Mouse (Mus musculus) CH12.LX (cell line): Measurements from ENCODE around the gene Ercc6. TPM values are rescaled to one million over a fixed set of nuclear protein-coding genes. Genes with fewer than 3 reads are reported as not detected.

ENCODE experiments used
- DNase-seq: peaks from one replicate; pipeline ENCODE4 v3.0.0-alpha.2; 2013; ENCODE audit errors: extremely low read depth
- H3K27ac ChIP-seq: 2 replicates; pipeline ENCODE4 v1.5.1; 2012; ENCODE audit warnings: low read depth, mild to moderate bottlenecking, control low read depth, moderate library complexity; ENCODE audit not compliant: insufficient read depth
- H3K27me3 ChIP-seq: replicated peaks from 2 replicates; pipeline ENCODE3; 2012; ENCODE audit warnings: inconsistent platforms
- H3K36me3 ChIP-seq, 2 experiments: replicated peaks in 1 of 2; 2 replicates each; pipeline versions ENCODE3 to v1.6.1; 2012; ENCODE audit warnings: inconsistent platforms in 1 of 2, low read length in 1 of 2, mild to moderate bottlenecking in 1 of 2, mixed read lengths in 1 of 2, moderate library complexity in 1 of 2; ENCODE audit not compliant: control insufficient read depth in 1 of 2, insufficient read depth in 1 of 2
- H3K4me1 ChIP-seq, 2 experiments: 2 replicates each; pipeline ENCODE4 v1.6.1; 2012; ENCODE audit warnings: inconsistent platforms in 1 of 2, moderate library complexity in 1 of 2; ENCODE audit not compliant: insufficient read depth in 2 of 2, control insufficient read depth in 1 of 2
- H3K4me2 ChIP-seq: 2 replicates; pipeline ENCODE4 v1.6.1; 2012; ENCODE audit warnings: low read depth, mild to moderate bottlenecking, control low read depth; ENCODE audit not compliant: poor library complexity, insufficient read depth, severe bottlenecking
- H3K4me3 ChIP-seq, 3 experiments: fragments of 150-350 bp in 1 of 3; sonication (generic) in 1 of 3; replicated peaks in 1 of 3; 2 replicates each; pipeline versions ENCODE3 to v1.5.1; 2011 to 2012; ENCODE audit warnings: low read depth in 2 of 3, low read length in 2 of 3, mild to moderate bottlenecking in 2 of 3, moderate library complexity in 2 of 3, control low read depth in 1 of 3, improper control_type of control experiment in 1 of 3, inconsistent platforms in 1 of 3, mixed read lengths in 1 of 3; ENCODE audit not compliant: poor library complexity in 1 of 3
- H3K79me2 ChIP-seq: replicated peaks from 2 replicates; pipeline ENCODE4 v1.6.1; 2012; ENCODE audit warnings: mild to moderate bottlenecking, moderate library complexity; ENCODE audit not compliant: control insufficient read depth, poor library complexity, insufficient read depth, severe bottlenecking; ENCODE audit errors: extremely low read depth
- H3K9ac ChIP-seq: 2 replicates; pipeline ENCODE4 v1.6.1; 2012; ENCODE audit warnings: low read depth, mild to moderate bottlenecking, control low read depth, moderate library complexity; ENCODE audit not compliant: insufficient read depth
- H3K9me3 ChIP-seq: replicated peaks from 2 replicates; pipeline ENCODE3; 2012; ENCODE audit warnings: low read length, inconsistent platforms, mixed read lengths
- BHLHE40 ChIP-seq: IDR thresholded peaks from 2 replicates; pipeline ENCODE4 v1.6.1; 2011; ENCODE audit warnings: mild to moderate bottlenecking, low read depth, low read length, improper control_type of control experiment
- CHD1 ChIP-seq: IDR thresholded peaks from 2 replicates; pipeline ENCODE4 v1.6.1; 2012; ENCODE audit warnings: low read depth, low read length, improper control_type of control experiment, inconsistent platforms
- E2F4 ChIP-seq: IDR thresholded peaks from 2 replicates; pipeline ENCODE4 v1.6.1; 2011; ENCODE audit warnings: low read depth, low read length, improper control_type of control experiment; ENCODE audit not compliant: insufficient replicate concordance
- EP300 ChIP-seq: IDR thresholded peaks from 2 replicates; pipeline ENCODE4 v1.6.1; 2011; ENCODE audit warnings: low read length, improper control_type of control experiment
- IRF4 ChIP-seq: IDR thresholded peaks from 2 replicates; pipeline ENCODE4 v1.6.1; 2014; ENCODE audit warnings: low read depth, mild to moderate bottlenecking, inconsistent platforms, low read length, improper control_type of control experiment
- JUN ChIP-seq: IDR thresholded peaks from 2 replicates; pipeline ENCODE4 v1.6.1; 2011; ENCODE audit warnings: low read depth, mild to moderate bottlenecking, low read length, improper control_type of control experiment, moderate library complexity; ENCODE audit not compliant: insufficient read depth
- MAFK ChIP-seq: IDR thresholded peaks from 2 replicates; pipeline ENCODE4 v1.6.1; 2011; ENCODE audit warnings: low read length, improper control_type of control experiment; ENCODE audit not compliant: insufficient replicate concordance
- MAX ChIP-seq: IDR thresholded peaks from 2 replicates; pipeline ENCODE4 v1.6.1; 2011; ENCODE audit warnings: low read length, improper control_type of control experiment
- MXI1 ChIP-seq: IDR thresholded peaks from 2 replicates; pipeline ENCODE4 v1.6.1; 2011; ENCODE audit warnings: mild to moderate bottlenecking, low read depth, low read length, improper control_type of control experiment
- MYC ChIP-seq: IDR thresholded peaks from 2 replicates; pipeline ENCODE4 v1.6.1; 2011; ENCODE audit warnings: low read depth, mild to moderate bottlenecking, improper control_type of control experiment, low read length
- NELFE ChIP-seq: IDR thresholded peaks from 2 replicates; pipeline ENCODE4 v1.6.1; 2011; ENCODE audit warnings: low read depth, low read length, improper control_type of control experiment
- PAX5 ChIP-seq: IDR thresholded peaks from 2 replicates; pipeline ENCODE4 v1.6.1; 2012; ENCODE audit warnings: low read length, inconsistent platforms, mixed read lengths
- RAD21 ChIP-seq: IDR thresholded peaks from 2 replicates; pipeline ENCODE4 v1.6.1; 2011; ENCODE audit warnings: low read depth, mild to moderate bottlenecking, low read length, improper control_type of control experiment, moderate library complexity
- RCOR1 ChIP-seq: conservative IDR thresholded peaks from 2 replicates; pipeline ENCODE4 v1.6.1; 2012; ENCODE audit warnings: low read depth, mild to moderate bottlenecking, inconsistent platforms, low read length, improper control_type of control experiment
- SIN3A ChIP-seq: IDR thresholded peaks from 2 replicates; pipeline ENCODE4 v1.6.1; 2012; ENCODE audit warnings: low read length, improper control_type of control experiment, inconsistent platforms
- SMC3 ChIP-seq: IDR thresholded peaks from 2 replicates; pipeline ENCODE4 v1.6.1; 2011; ENCODE audit warnings: low read depth, low read length, improper control_type of control experiment
- TBP ChIP-seq: conservative IDR thresholded peaks from 2 replicates; pipeline ENCODE4 v1.6.1; 2011; ENCODE audit warnings: low read depth, low read length, improper control_type of control experiment
- TCF12 ChIP-seq: IDR thresholded peaks from 2 replicates; pipeline ENCODE4 v1.6.1; 2014; ENCODE audit warnings: low read depth, mild to moderate bottlenecking, inconsistent platforms, low read length, improper control_type of control experiment
- UBTF ChIP-seq: IDR thresholded peaks from 2 replicates; pipeline ENCODE4 v1.6.1; 2012; ENCODE audit warnings: low read depth, mild to moderate bottlenecking, inconsistent platforms, low read length, improper control_type of control experiment, moderate library complexity
- USF1 ChIP-seq: IDR thresholded peaks from 2 replicates; pipeline ENCODE4 v1.6.1; 2014; ENCODE audit warnings: low read depth, mild to moderate bottlenecking, inconsistent platforms, low read length, improper control_type of control experiment
- ZC3H11A ChIP-seq: IDR thresholded peaks from 2 replicates; pipeline ENCODE4 v1.6.1; 2012; ENCODE audit warnings: low read depth, mild to moderate bottlenecking, inconsistent platforms, low read length, improper control_type of control experiment
- dilution Hi-C: fragments of 300-500 bp; cut with MboI; formaldehyde crosslinking; loops from 2 replicates; pipeline ENCODE4 v1.14.3; 2020; ENCODE audit warnings: low sequenced_read_pairs; ENCODE audit not compliant: extremely low pct_unique_long_range_greater_than_20kb, extremely low pct_ligation_motif_present
- in situ Hi-C: fragments of 300-500 bp; cut with MboI; formaldehyde crosslinking; loops from 3 replicates; pipeline ENCODE4 v1.14.3; 2019; ENCODE audit warnings: low sequenced_read_pairs, low pct_ligation_motif_present, low pct_unique_long_range_greater_than_20kb, mixed read lengths
- polyA plus RNA-seq: library from polyadenylated mRNA; unstranded; fragments of >175 nt; gene quantifications from 2 replicates; pipeline ENCODE4 v1.2.1, GENCODE M21; 2012; ENCODE audit warnings: low read depth; ENCODE audit not compliant: insufficient read length
- total RNA-seq, 2 experiments: library from RNA; depleted of rRNA; stranded (reverse); fragments of 300-350 nt in 1 of 2; fragments of >200 nt in 1 of 2; gene quantifications; 2 replicates each; pipeline ENCODE4 v1.2.3; 2012 to 2014

Ercc6 gene
- total and polyA plus RNA-seq, 3 experiments = 10.7 to 16.7 (median 15.3) TPM

DNA sequence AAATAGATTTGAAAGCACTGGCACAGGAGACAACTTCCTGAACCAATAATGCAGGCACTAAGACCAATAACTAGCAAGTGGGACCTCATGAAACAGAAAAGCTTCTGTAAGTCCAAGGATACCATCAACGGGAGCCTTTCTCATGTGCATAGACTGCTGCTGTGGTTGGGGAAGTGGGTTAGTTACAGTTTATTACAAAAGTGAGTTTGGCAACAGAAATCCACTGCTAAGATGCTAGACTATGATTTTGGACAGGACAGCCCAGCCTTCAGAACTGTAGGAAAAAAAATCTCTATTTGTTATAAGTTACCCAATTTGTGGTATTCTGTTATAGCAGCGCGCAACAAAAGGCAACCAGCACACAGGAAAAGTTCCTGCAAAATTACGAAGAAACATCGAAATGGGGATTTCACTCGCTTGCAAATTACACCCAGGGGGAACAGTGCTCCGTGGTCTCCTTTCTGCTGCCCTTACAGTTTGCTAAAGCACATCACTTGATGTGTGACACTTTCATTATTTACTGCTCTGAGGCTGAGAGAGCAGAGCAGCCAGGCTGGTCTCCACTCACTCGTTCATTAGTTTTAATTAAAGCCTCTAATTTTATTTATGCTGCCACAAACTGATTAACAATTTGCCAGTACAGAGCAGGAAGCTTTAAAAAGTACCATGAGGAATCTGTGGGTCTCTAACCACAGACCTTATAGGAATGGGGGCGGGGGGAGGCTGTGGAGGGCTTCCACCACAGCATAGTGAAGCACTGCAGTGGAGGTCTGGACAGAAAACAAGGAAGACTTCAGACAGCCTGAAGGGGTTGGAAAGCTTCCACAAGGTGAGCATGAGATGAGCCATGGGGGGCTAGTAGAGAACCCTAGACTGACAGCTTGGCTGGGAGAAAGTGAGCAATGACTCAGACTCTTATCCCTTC, 10.3 kb upstream of the Ercc6 start:
- peak overlapping the region; percentile 41 for H3K4me2 ChIP-seq
- no peak overlapping the region; the same call in 1 of the 2 replicates for H3K27ac ChIP-seq
- in situ Hi-C loops = no loop called here
- no peaks in the 10 kb centered on the region for H3K36me3 ChIP-seq
- no peaks in the 10 kb centered on the region for H3K79me2 ChIP-seq
- TF ChIP-seq JUN (no peak), RCOR1 (no peak), USF1 (no peak), SIN3A (no peak), MAX (no peak), E2F4 (no peak)
- TF ChIP-seq, all 38 proteins: peak for 0
- Histone ChIP-seq H3K4me1 (peaks cover 0 to 28% of the 10 kb centered on the region in 2 experiments; a peak in 3 of 4 replicates), H3K27me3 (no peaks in the 10 kb centered on the region), H3K9ac (no peak overlapping the region; the same call in 1 of the 2 replicates), H3K9me3 (no peaks in the 10 kb centered on the region), H3K4me3 (no peak overlapping the region)
- DNase-seq = no peak
- dilution Hi-C loops = no loop called here

DNA sequence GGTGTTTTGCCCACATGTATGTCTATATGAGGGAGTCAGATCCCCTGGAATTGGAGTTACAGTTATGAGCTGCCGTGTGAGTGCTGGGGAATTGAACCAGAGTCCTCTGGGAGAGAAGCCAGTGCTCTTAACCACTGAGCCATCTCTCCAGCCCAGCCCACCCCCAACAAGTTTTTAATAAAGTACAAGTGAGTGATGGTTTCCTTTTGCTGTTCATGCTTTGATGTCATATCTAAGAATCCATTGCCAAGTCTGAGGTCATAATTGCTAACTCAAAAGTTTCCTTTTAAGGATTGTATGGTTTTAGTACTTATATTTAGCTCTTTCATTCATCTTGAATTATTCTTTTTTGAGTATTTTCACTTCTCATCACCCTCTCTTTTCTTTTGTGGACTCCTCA, 9.4 kb upstream of the Ercc6 start:
- Histone ChIP-seq H3K4me2 (0 out of 2 replicates have a peak overlapping the region, but pooled peaks have one; percentile 30), H3K79me2 (no peaks in the 10 kb centered on the region), H3K9ac (no peak overlapping the region), H3K27me3 (no peaks in the 10 kb centered on the region), H3K36me3 (no peaks in the 10 kb centered on the region), H3K4me1 (peaks cover 0 to 37% of the 10 kb centered on the region in 2 experiments; a peak in 3 of 4 replicates), H3K9me3 (no peaks in the 10 kb centered on the region), H3K4me3 (no peak overlapping the region), H3K27ac (no peak overlapping the region)
- in situ Hi-C loops = no loop called here
- no peak for DNase-seq
- dilution Hi-C loops = no loop called here
- TF ChIP-seq TCF12 (no peak), TBP (0 out of 2 replicates have a peak, but pooled peaks have one; percentile 49)

DNA sequence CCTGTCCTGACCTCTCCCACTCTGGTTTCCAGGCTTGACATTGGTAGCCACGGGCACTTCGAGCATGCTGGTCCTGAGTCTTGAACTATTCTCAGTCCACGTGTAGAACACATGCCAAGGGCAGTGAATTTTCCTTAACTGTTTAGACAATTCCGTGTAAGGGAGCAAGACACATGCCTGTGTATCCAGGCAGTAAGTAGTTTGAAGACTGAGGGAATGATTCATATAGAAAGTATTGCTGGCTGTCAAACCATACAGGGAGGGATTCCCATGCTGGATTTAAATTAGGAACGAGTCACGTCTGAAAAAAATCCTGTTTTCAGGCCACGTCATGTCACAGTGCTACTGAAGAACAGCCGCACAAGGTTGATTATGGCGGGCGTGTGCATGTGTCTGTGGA, 7.0 kb upstream of the Ercc6 start:
- H3K4me1 ChIP-seq = peaks cover 0 to 44% of the 10 kb centered on the region in 2 experiments; a peak in 3 of 4 replicates
- H3K4me3 ChIP-seq = no peak overlapping the region
- H3K27ac ChIP-seq = no peak overlapping the region
- no peak for DNase-seq
- no peaks in the 10 kb centered on the region for H3K79me2 ChIP-seq
- dilution Hi-C loops = no loop called here
- no peaks in the 10 kb centered on the region for H3K27me3 ChIP-seq
- H3K36me3 ChIP-seq = no peaks in the 10 kb centered on the region
- no peak for TF ChIP-seq RCOR1
- TF ChIP-seq USF1 = no peak
- no peak for TF ChIP-seq IRF4
- no peak for TF ChIP-seq ZC3H11A
- no peak for TF ChIP-seq NELFE
- TF ChIP-seq RAD21 = no peak
- TF ChIP-seq MYC = no peak
- no peak for TF ChIP-seq MAX
- TF ChIP-seq TCF12 = no peak
- TF ChIP-seq EP300 = no peak
- TF ChIP-seq CHD1 = no peak
- TF ChIP-seq E2F4 = no peak
- no peak for TF ChIP-seq SMC3
- TF ChIP-seq MAFK = no peak
- TF ChIP-seq PAX5 = no peak
- TF ChIP-seq BHLHE40 = no peak
- TF ChIP-seq SIN3A = no peak
- no peak for TF ChIP-seq MXI1
- TF ChIP-seq UBTF = no peak
- TF ChIP-seq, all 38 proteins: peak for 0
- in situ Hi-C loops = no loop called here
- no peak overlapping the region for H3K4me2 ChIP-seq
- H3K9me3 ChIP-seq = no peaks in the 10 kb centered on the region
- H3K9ac ChIP-seq = no peak overlapping the region
